Mouse (Mus musculus) MEL (cell line): ENCODE data around the gene Nfx1.

Source experiments
- CTCF ChIP-seq, 3 experiments: IDR thresholded peaks in 2 of 3; conservative IDR thresholded peaks in 1 of 3; 2 replicates each; pipeline ENCODE4 v1.5.1; 2011 to 2012; ENCODE audit warnings: low read length in 3 of 3, low read depth in 2 of 3, mild to moderate bottlenecking in 2 of 3, improper control_type of control experiment in 1 of 3, inconsistent platforms in 1 of 3, mixed read lengths in 1 of 3, moderate library complexity in 1 of 3; ENCODE audit not compliant: control insufficient read depth in 1 of 3, insufficient read depth in 1 of 3, poor library complexity in 1 of 3, severe bottlenecking in 1 of 3
- E2F4 ChIP-seq: IDR thresholded peaks from 2 replicates; pipeline ENCODE4 v1.6.1; 2011; ENCODE audit warnings: low read depth, low read length, improper control_type of control experiment, borderline replicate concordance
- GABPA ChIP-seq: IDR thresholded peaks from 2 replicates; pipeline ENCODE4 v1.6.1; 2012; ENCODE audit warnings: low read depth, mild to moderate bottlenecking, inconsistent platforms, low read length, improper control_type of control experiment, moderate library complexity
- POLR2A ChIP-seq, 2 experiments: IDR thresholded peaks; 2 replicates each; pipeline ENCODE4 v1.6.1; 2011 to 2012; ENCODE audit warnings: low read length in 2 of 2, mild to moderate bottlenecking in 2 of 2, control low read depth in 1 of 2, improper control_type of control experiment in 1 of 2, low read depth in 1 of 2, moderate library complexity in 1 of 2; ENCODE audit not compliant: control insufficient read depth in 1 of 2, insufficient read depth in 1 of 2, poor library complexity in 1 of 2
- SMC3 ChIP-seq: IDR thresholded peaks from 2 replicates; pipeline ENCODE4 v1.6.1; 2011; ENCODE audit warnings: low read depth, low read length, improper control_type of control experiment
- ZKSCAN1 ChIP-seq: IDR thresholded peaks from 2 replicates; pipeline ENCODE4 v1.6.1; 2012; ENCODE audit warnings: low read depth, mild to moderate bottlenecking, inconsistent platforms, low read length, improper control_type of control experiment, moderate library complexity
- ZMIZ1 ChIP-seq: IDR thresholded peaks from 2 replicates; pipeline ENCODE4 v1.6.1; 2012; ENCODE audit warnings: low read depth, mild to moderate bottlenecking, inconsistent platforms, low read length, improper control_type of control experiment, moderate library complexity

DNA sequence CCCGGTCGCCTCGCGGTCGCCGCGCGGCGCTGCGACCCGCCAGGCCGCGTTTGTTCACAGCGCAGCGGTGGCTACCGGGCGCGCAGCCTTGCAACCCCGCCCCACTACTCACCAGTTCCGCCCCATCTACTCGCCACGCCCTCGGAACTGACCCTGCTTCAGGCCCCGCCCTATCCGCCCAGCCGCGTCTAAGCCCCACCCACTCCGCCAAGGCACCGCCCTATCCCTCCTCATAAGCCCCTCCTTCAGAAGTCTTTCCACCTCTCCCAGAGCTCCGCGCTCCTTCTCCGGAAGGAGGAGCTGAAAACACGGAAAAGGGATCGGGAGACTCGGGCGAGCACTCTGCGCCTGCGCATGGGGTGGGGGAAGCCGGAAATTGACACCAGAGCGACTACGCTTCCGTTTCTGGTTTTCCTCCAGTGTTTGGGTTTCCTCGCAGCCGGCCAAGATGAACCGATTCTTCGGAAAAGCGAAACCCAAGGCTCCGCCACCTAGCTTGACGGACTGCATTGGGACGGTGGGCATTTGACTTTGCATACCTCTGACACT is 22.5 kb upstream of the Nfx1 start, which contains the start of the genes Bag1 and Chmp5:
- no peak for TF ChIP-seq E2F4
- TF ChIP-seq SMC3: no peak
- TF ChIP-seq ZKSCAN1: no peak
- no peak for TF ChIP-seq CTCF (IDR thresholded peaks at IDR 0.05 in 2 of 3, conservative IDR thresholded peaks at IDR 0.05 in 1 of 3; ENCODE audit: control insufficient read depth in 1 of 3, insufficient read depth in 1 of 3, low read depth in 2 of 3, low read length in 3 of 3, poor library complexity in 1 of 3, severe bottlenecking in 1 of 3)
- TF ChIP-seq GABPA: no peak
- TF ChIP-seq POLR2A (IDR thresholded peaks at IDR 0.05; ENCODE audit: control insufficient read depth in 1 of 2, insufficient read depth in 1 of 2, low read depth in 1 of 2, low read length in 2 of 2, poor library complexity in 1 of 2): peak; percentile 91 to 99; a peak in 3 of 4 replicates
- peak; percentile 60 for TF ChIP-seq ZMIZ1
